Mouse (Mus musculus) left cerebral cortex, adult 11 months (tissue): ENCODE data around the gene Nup205.
"Not testable (repeated sequence)": the region's sequence is repeated elsewhere in the genome, so short reads cannot be mapped to it uniquely, and the experiment has no call there.

ENCODE experiments used
- DNase-seq: peaks from one replicate; pipeline ENCODE4 v3.0.0; 2022; ENCODE audit warnings: low spot score

Gene Nup205

GRCm38 (mm10) chr6:35176979-35177649 lies at the start of gene Nup205:
TSS of gene Nup205 (plus strand) at chr6:35177421.
- peak; percentile 73 for DNase-seq

- no peak for DNase-seq
These were observed 44.4 kb upstream of the Nup205 start for GRCm38 (mm10) chr6:35132806-35133205.

- no peak for DNase-seq
These were observed 44.0 kb upstream of the Nup205 start for GRCm38 (mm10) chr6:35133246-35133578.

GRCm38 (mm10) chr6:35133579-35134488 lies 43.4 kb upstream of the Nup205 start, which contains the start of gene Cnot4:
TSS of gene Cnot4 (minus strand) at chr6:35133724.
- DNase-seq, result peak; percentile 98

GRCm38 (mm10) chr6:35134844-35135243 lies 42.4 kb upstream of the Nup205 start:
- DNase-seq, result no peak

GRCm38 (mm10) chr6:35140351-35140750 lies 36.9 kb upstream of the Nup205 start:
- no peak for DNase-seq

- DNase-seq, result no peak
These were observed 31.7 kb upstream of the Nup205 start for GRCm38 (mm10) chr6:35145569-35145968.

- no peak for DNase-seq
These were observed 29.3 kb upstream of the Nup205 start for GRCm38 (mm10) chr6:35147726-35148422.

GRCm38 (mm10) chr6:35154540-35154939 lies 22.7 kb upstream of the Nup205 start:
- no peak for DNase-seq

GRCm38 (mm10) chr6:35169250-35169649 lies 8.0 kb upstream of the Nup205 start:
- no peak for DNase-seq

GRCm38 (mm10) chr6:35172028-35172427 lies 5.2 kb upstream of the Nup205 start:
- DNase-seq, result not testable (repeated sequence)

- no peak for DNase-seq
These were observed 4.0 kb upstream of the Nup205 start for GRCm38 (mm10) chr6:35173181-35173580.

- peak; percentile 4 for DNase-seq
These were observed 540 bp downstream of the Nup205 start for GRCm38 (mm10) chr6:35177650-35178272.

- DNase-seq, result not testable (repeated sequence)
These were observed 2.1 kb downstream of the Nup205 start for GRCm38 (mm10) chr6:35179299-35179698.

GRCm38 (mm10) chr6:35184781-35185180 lies 7.6 kb downstream of the Nup205 start:
- DNase-seq, result no peak

GRCm38 (mm10) chr6:35191198-35191597 lies 14.0 kb downstream of the Nup205 start:
- no peak for DNase-seq

GRCm38 (mm10) chr6:35225696-35226095 lies 48.5 kb downstream of the Nup205 start:
- DNase-seq, result no peak

- DNase-seq, result no peak
These were observed 52.2 kb downstream of the Nup205 start for GRCm38 (mm10) chr6:35229415-35229814.

- DNase-seq, result no peak
These were observed 59.0 kb downstream of the Nup205 start for GRCm38 (mm10) chr6:35236108-35236785.

- DNase-seq, result no peak
These were observed 66.0 kb downstream of the Nup205 start for GRCm38 (mm10) chr6:35243252-35243651.

GRCm38 (mm10) chr6:35243989-35244388 lies 66.8 kb downstream of the Nup205 start:
- DNase-seq, result no peak

- DNase-seq, result no peak
These were observed 67.9 kb downstream of the Nup205 start for GRCm38 (mm10) chr6:35245086-35245485.
